Mouse (Mus musculus) T-helper 1 cell (primary cell): ENCODE measurements at regions not wholly inside any gene's neighbourhood (a gene's known extent, or its start where the extent isn't known, plus 50 kb on each side); places are given as distances from the start of the nearest gene placed in this dataset.

Source experiments
- in situ Hi-C: fragments of 300-600 bp; cut with MboI, MseI; formaldehyde crosslinking; loops from one replicate; pipeline ENCODE4 v1.15.1; 2025; ENCODE audit warnings: high pct_unique_total_duplicates

DNA sequence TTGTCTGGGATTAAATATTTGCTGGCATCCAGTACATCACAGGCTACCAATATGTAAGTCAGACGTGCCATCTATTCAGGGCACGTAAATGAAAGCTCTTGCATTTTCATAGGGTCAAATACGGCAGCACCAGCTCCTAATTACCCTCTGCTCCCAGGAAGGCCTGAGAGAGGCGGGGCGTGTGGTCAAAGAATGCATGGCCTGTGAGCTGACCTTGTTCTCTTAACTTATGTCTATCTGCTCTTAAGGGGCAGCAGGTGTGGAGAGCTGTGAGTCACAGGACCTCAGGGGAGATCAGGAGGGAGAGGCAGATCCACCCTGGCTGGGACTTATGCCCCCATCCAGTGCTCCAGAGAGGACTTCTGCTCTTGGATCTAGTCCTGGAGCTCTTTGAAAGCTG lies 167.0 kb upstream of the Ubash3b start:
- in situ Hi-C loops = loop anchor here (10.0 kb wide), 1 partner anchor 1076 kb away; no protein-coding TSS in a partner anchor

DNA sequence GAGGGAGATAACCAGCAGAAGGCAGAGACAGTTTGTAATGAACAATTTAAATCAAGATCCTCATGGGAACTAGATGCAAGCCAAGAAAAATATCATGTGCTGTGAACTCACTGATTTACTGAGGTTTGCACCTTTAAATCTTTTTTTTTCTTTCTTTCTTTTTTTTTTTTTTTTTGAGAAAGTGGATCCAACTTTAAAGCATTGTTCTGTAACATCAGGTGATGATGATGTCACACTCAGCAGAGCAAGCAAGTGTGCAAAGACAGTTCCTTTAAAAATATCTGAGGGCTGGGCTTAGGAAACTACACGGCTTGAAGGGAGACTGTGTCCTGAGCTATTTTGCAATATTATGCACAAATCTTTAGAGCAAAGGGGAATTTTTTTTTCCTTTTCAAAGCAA lies 166.6 kb upstream of the Ubash3b start:
- in situ Hi-C loops = loop anchor here (10.0 kb wide), 1 partner anchor 1077 kb away; no protein-coding TSS in a partner anchor

DNA sequence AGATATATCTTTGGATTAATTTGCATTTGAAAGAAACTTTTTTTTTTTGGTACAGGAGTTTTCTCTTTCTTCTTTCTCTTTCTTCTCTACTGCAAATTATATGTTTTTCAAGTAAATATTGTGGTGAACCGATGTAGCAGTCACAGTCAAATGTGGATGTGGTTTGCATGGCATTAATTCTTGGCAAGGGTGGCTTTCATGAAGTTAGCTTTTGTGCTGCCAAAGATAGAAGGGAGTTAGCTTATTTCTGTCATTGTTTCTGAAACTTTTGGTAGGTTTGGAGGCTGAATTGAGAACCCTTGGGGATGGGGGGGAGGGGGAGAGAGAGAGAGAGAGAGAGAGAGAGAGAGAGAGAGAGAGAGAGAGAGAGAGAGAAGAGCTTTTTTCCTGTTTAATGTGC lies 166.1 kb upstream of the Ubash3b start:
- in situ Hi-C loops = loop anchor here (10.0 kb wide), 1 partner anchor 1077 kb away; no protein-coding TSS in a partner anchor

DNA sequence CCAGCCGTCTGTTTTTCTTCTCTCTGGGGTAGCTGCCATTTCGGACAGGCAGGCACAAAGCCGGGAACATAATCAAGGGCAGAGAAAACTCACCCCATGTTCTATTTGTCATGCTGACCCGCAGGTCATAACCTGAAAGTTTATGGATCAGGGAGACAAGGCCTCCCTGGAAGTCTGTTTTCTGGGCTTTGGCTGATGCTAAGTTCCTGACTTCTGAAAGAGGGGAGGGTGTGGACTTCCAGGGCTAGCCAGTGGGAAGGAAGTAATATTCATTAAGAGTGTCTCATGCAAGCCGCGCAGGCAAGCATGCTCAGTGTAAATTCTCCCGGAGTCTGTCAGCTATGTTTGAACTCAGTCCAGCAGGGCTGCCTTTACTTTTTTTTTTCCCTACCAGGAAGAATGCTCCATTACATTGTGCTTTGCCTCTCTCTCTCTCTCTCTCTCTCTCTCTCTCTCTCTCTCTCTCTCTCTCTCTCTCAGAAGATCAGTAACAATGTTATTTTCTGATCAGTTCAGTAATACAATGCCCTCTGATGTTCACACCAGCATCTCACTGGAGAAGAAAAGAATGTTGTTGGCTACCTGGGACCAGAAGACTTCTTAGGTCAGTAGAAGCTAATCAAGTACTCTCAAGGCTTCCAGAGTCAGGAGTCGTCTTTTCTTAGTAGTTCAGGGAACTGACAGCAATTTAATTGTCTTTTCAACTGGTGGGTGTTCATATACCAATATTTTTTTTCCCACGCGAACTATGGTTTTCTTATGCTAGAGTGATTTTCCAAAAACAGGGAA lies 165.5 kb upstream of the Ubash3b start:
- in situ Hi-C loops = loop anchor here (10.0 kb wide), 1 partner anchor 1078 kb away; no protein-coding TSS in a partner anchor

DNA sequence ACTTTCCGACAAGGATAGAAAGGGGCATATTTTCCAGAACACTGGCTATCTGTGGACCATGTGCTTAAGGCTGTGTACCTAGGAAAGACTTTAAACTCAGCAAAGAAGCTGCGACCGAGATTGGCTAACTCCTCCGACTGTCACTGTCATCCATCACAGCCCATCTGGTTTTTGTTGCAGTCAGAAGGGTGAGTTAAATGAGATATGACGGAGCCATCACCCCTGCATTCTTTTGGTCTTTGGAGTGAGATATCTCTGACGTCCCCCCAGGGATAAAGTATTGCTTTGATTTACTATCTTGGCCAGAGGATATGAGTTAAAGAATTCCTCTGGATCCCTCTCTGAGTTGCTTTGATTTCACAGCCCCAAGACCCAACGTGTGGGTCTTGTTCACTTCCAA lies 160.0 kb upstream of the Ubash3b start:
- in situ Hi-C loops = loop anchor here (10.0 kb wide), 1 partner anchor 1083 kb away; no protein-coding TSS in a partner anchor

DNA sequence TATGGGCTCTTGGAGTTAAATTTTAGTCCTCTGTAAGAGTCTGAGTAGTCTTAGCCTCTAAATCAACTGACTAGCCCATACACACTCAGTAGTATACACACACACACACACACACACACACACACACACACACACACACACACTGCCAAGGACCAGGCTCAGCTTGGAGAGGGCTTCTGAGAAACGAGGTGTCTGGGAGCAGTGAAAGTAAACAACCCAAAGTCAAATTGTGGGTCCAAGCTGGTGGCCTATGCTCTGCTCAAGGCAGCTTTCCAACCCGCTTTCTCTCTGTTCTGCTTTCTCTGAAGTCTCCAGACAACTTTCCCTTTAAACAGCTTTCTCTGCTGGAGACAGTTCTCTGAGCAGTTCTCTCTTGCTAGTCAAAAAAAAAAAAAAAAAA lies 157.6 kb upstream of the Ubash3b start:
- in situ Hi-C loops = no loop called here

DNA sequence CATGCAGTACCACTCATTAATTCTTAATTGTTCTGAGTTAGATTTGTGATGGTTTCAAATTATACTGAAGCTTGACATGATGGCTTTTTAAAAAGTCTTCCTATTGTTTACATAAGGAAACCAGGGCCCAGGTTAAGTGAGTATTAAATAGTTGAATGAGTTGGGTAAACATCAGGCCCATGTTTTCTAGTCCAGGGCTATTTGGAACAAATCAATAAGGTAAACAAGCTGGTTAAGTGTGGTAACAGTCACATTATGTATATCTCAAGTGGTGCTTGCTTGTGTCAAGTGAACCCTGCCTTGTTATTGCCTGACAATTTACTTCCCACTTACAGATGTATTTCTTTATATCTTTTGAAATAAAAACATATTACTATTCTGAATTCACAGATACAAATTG lies 144.7 kb upstream of the Ubash3b start:
- in situ Hi-C loops = no loop called here

DNA sequence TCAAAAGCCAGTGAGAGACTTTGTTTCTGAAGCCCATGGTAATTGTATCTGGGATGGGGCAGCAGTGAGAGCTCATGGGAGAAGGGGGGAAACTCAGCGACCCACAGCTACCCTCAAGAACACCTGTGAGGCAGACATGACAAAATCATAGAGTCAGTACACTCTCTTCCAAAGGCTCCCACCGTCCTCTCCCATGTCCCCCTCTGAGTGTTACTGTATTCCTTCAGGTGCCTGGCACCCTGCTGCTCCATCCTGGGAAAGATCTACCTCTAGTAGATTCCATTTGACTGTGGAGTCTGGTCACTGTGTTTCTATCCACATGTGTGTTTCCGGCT lies 142.0 kb upstream of the Ubash3b start:
- in situ Hi-C loops = loop anchor here (5.0 kb wide), 1 partner anchor 79 kb away; no protein-coding TSS in a partner anchor

DNA sequence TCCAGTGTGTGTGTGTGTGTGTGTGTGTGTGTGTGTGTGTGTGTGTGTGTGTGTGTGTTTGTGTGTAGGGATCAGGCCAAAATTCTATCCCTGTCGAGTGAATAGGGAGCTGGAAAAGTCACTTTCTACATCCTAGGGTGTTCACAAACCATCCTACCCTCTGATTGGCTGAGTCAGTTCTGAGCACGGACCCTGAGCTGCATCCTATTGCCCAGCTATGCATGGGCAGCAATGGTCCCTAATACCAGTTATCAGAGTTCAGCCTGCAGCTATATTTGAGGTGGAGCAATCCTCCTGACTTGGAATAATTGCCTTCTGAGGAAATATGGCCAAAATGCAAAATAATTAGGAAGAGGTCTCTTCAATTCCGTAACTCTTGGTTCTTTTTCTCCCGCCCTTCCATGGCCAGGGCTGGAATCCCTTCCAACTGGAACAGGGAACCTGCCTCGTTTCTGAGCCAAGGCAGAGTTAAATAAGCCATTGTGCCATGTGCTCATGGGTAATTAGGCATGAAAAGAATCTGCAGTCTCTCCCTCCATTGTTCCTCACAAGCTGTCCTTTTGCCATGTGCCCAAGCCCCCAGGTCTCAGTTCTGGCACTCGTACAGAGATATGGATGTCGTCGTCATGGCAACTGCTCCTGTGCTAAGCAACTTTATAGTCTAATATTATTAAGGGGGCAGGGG lies 141.5 kb upstream of the Ubash3b start:
- in situ Hi-C loops = loop anchor here (5.0 kb wide), 1 partner anchor 79 kb away; no protein-coding TSS in a partner anchor

DNA sequence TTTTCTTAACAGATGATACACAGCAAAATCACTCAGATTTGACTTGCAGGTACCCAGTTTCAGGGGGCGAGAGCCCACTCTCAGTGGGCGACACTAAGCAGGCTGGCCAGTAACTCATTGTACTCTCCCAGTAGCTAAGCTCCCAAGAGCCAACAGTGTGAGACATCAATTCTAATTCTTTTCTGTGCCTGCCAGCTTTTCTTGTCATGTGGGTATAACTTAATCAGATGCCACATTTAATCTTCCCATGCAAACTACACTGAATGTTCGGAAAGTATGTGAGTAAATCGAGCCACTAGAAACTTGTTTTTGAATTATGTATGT lies 124.6 kb upstream of the Ubash3b start:
- in situ Hi-C loops = loop anchor here (10.0 kb wide), 1 partner anchor 1269 kb away; no protein-coding TSS in a partner anchor

DNA sequence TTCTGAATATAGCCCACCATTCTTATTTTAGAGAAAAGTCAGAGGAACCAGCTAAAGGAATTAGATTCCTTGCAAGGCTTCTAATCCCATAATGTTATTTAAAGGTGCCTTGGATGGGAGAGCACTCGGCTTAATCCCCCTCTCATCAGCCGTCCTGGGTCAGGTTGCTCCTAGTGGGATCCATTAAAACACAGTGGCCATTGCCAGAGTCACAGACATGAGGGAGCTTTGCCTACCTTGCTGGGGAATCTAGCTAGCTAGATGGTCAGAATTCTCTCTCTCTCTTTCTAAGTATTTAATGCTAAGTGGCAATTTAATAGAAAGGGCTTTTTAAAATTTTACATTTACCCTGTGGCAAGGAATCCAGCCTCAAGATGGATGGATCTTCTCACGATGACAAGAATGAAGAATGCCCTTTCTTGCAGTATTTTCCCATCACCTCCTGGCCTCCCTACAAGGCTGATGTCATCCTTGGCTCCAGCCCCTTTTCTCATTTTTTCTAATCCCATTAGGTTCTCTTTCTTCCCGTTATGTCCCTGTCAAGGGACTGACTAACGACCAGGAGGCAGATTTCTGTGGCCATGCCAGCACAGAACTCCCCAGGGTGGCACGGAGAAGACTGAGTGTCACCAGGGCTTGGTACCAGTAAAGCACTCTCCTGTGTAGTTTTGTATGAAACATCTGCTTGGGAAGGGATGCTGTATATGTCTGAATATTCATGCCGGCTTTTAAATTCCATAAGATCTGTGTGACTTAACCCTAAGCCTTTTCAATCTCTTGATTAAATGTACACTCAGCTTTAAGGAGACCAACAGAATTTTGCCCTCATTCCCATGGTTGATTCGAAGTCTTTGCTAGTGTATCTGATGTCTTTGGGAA lies 124.0 kb upstream of the Ubash3b start:
- in situ Hi-C loops = loop anchor here (10.0 kb wide), 1 partner anchor 1269 kb away; no protein-coding TSS in a partner anchor

DNA sequence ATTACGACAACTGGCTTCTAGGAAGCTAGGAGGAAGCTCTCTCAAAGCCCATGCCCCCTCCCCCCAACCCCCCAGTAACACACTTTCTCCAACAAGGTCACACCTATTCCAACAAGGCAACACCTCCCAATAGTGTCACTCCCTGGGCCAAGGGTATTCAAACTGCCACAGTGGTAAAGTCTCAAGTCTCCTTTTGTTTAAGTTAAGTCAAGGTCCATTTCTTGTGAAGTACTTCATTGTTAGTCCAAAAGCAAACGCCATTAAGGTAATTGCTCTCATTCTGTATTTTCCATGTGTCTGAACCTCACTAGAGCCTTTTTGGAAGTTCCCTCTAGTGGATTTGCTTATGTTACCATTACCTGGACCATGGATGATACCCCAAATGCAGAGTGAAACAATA lies 116.2 kb upstream of the Ubash3b start:
- in situ Hi-C loops = no loop called here

DNA sequence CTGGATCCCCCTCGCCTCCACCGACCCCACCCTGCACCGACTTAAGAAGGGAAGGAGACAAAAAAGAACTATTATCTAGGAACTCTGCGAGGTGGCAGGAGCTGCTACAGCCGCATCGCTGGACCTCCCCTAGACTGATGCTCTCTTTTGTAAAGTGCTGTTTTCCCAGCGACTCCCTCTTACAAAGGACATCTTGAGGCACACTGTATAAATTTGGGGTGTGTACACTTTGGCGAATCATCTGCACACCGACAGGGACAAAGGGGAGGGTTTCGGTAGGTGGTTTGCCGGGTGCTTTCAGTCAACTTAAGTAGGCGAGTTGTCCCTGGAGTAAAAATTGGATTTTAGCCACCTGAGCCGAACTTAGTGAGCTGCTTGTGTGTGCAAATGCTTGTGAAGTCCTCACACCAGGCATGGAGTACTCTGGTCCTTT lies 112.4 kb upstream of the Ubash3b start:
- in situ Hi-C loops = no loop called here

DNA sequence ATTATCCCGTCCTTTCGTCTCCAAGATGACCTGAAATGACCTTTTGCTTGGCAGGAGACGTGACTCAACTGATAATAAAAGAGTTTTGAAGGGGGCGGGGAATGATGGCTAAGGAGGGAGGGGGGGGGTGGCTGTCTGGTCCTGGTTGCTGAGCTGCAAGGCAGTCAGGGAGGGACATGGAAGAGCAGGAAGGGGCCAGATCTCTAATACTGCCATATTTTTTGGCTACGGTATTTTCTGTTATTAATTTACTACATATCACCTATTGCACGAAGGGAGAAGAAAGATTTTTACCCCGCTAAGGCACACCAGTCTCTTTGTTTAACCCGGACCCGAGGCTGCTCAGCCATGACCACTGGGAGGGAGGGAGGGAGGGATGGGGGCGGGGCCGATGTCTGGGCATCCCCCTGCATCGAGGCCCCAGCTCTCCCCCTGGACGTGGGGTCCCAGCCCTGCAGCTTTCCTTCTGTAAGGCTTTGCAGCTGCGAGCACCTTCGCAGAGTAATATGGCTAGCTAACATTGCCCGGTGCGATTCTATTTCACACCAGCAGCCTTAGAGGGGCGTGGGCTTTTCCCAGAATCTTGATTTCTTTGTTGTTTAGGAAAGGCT lies 111.8 kb upstream of the Ubash3b start:
- in situ Hi-C loops = no loop called here

DNA sequence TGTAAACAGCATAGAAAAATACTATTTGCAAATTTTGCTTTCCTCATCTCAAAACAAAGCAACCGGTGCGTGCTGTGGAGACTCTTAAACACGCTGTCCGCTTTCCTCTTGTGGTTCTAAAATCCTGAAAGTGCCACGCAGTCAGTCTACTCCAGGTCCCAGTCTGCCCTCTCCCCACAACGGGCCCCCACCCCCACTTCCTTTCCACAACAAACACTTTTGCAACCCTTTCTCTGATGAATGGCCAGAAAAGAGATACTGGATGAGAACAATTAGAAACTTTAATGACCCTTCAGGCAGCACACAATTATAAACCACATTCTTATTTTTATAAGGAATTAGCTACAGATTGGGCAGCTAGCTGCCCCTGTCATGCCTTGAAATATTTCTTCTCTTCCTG lies 111.1 kb upstream of the Ubash3b start:
- in situ Hi-C loops = no loop called here

DNA sequence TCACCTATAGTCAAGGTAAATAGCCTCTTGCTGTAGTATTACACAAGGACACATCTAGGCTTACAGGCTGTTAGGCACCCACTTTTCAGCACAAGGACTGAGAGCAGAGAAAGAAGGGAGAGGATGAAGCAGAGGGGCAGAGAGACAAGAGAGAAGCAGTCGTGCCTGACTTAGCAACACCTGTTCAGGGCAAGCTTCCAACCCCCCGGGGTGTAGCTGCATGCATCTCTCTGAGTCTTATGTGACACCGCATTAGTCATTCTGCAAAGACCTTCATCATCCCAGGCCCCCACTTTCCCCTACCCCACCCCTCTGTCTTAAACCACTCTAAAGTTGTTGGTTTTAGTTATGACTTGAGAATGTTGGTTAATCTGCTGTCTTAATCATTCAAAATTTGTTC lies 106.6 kb upstream of the Ubash3b start:
- in situ Hi-C loops = no loop called here

DNA sequence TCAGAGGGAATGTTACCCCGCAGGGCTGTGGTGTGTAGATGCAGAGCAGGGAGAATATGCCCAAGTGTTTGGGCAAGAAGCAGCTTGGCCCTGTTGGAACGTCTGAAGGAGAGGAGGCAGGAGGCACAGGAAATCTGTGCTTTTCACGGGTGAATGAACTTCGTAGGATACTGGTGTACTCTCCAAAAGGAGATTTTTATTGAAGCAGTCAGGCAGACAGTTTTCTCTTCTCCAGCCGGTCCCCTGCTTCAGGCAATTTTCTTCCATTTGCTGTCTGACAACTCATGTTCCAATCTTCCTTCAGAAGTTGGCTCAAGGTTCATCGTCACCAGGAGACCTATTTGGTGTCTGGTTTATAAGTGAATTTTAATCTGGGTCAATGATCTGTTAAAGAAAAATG lies 103.0 kb upstream of the Ubash3b start:
- in situ Hi-C loops = no loop called here

DNA sequence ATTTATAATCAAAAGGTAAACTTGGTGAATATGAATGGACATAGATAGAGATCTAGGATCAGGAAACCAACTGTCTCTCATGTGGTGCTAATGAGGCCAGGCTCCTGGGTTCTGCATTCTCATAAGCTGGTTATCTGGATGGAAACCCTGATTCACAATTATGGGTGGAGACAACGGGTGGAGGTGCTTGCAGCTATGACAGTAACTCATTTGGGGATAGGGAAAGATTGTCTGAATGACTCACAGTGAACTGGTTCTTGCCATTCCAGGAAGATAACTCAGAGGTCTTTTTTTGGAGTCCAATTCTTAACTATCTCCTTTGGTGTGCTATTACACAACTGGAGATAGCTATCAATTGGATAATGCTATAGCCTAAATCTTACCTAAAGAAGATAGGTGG lies 95.7 kb upstream of the Ubash3b start:
- in situ Hi-C loops = no loop called here

DNA sequence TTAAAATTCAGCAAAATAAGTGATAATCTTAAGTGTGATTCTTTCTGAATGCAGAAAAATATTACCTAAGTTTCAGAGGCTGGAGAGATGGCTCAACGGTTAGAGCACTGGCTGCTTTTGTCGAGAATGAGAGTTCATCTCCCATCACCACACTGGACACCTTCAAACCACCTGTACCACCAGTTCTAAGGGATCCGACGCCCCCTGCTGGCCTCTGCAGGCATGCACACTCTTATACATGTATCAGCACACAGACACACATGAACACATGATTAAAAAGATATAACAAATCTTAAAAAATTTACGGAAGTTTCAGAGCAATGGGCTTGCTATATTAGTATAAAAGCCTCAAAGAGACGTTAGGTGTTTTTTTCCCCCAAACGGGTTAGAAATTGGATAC lies 80.9 kb upstream of the Ubash3b start:
- in situ Hi-C loops = no loop called here

DNA sequence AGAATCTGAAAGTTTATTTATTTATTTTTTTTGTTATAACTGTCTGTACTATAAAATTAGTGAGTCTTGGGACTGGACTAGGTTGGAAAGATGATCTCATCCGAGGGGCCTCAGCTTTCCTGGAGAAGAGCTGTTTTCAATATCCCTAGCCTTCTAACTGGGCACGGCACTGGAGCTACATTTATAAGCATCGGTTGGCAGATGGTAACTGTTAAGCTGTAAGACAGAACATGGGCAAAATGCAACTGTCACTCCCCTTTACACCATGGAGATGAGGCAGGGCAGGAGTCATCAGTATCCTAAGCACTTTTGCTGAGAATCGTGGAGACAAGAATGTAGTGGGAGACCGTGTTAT lies 77.6 kb upstream of the Ubash3b start:
- in situ Hi-C loops = no loop called here

DNA sequence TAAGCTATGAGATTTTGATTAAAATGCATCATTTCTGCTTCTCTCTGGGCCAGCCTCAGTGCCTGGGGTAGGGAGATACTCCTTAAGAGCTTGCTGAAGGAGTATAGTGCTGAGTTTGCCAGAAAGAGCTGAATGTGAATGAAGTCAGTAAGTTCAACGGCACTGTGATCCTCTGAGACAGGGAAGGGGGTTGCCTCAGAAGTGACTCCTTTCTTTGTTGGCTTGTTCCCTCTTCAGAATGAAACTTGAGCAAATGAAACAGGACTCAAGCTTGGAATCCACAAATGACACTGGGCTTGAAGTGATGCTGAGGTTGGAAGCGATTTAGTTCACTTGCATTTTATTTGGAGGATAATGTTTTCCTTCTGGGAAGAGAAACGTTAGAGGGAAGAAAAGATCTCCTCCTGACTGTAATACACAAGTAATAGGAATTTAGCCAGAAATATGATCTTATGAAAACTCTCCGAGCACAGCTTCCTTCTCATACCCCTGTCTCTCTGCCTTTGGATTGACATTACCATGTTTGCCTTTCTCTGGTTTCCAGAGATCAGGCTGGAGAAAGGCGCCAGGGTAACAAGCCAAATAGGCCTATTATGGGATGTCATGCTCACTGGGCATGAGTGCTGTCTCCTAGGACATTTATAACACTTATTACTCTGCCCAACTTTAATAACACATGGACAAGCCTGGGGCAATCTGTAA lies 77.0 kb upstream of the Ubash3b start:
- in situ Hi-C loops = no loop called here
